Comparison of ENCODE assay signal across 12 mouse cellular contexts in genomic region chr12:8443917-8444453, GRCm38 (mm10). TPM values are rescaled to one million over a fixed set of nuclear protein-coding genes. Genes with fewer than 3 reads are reported as not detected.
DNase-seq lines count a peak whose midpoint lies in the region; ATAC-seq lines count a peak whose summit lies in the region.
"Had no signal": no experiment of that assay in that cellular context is flagged by ENCODE, and none has a peak within 500 bp of the region (broad histone marks: within the 10 kb centered on the region; RNA-seq: fewer than 3 reads in every experiment).

No protein-coding gene starts in this region.

- no peaks in the 10 kb centered on the region for H3K27me3 ChIP-seq in neural tube, embryonic 15.5 days (replicated peaks)
- H3K27me3 ChIP-seq: liver, embryonic 13.5 days; Patski had no signal

- no peak overlapping the region for H3K4me2 ChIP-seq in neural tube, embryonic 15.5 days
- H3K4me2 ChIP-seq: hindbrain, embryonic 13.5 days; liver, embryonic 13.5 days had no signal

- H3K27ac ChIP-seq in neural tube, embryonic 15.5 days (replicated peaks) = no peak overlapping the region
- H3K27ac ChIP-seq: hindbrain, embryonic 13.5 days; liver, embryonic 13.5 days had no signal

- peak; percentile 99 for DNase-seq in heart, adult 11 months
- no peak for DNase-seq in heart, postnatal 4 days
- peak; percentile 29 for DNase-seq in lung, postnatal 36 days
- DNase-seq in lung, adult 18-20 months = no peak
- peak; percentile 72 for DNase-seq in kidney, adult 9 months
- no peak for DNase-seq in cerebellum, adult 18-20 months
- DNase-seq: cerebellum, adult 11-12 months; liver, embryonic 13.5 days; thymus, adult 2 months had no signal

- no peak overlapping the region for H3K4me3 ChIP-seq in neural tube, embryonic 15.5 days (replicated peaks)
- H3K4me3 ChIP-seq: hindbrain, embryonic 13.5 days; liver, embryonic 13.5 days had no signal

- no peak for ATAC-seq in neural tube, embryonic 15.5 days (ENCODE audit: low FRiP score)
- ATAC-seq: Patski had no signal

- no peak overlapping the region for H3K9ac ChIP-seq in neural tube, embryonic 15.5 days (replicated peaks)
- H3K9ac ChIP-seq: hindbrain, embryonic 13.5 days; liver, embryonic 13.5 days had no signal

- no peaks in the 10 kb centered on the region for H3K36me3 ChIP-seq in neural tube, embryonic 15.5 days
- H3K36me3 ChIP-seq: hindbrain, embryonic 13.5 days; liver, embryonic 13.5 days had no signal

- WGBS in neural tube, embryonic 15.5 days = 80% methylated on average over 4 of the region's 4 CpGs

- H3K4me1 ChIP-seq in neural tube, embryonic 15.5 days = no peaks in the 10 kb centered on the region
- H3K4me1 ChIP-seq: hindbrain, embryonic 13.5 days had no signal

- no peaks in the 10 kb centered on the region for H3K9me3 ChIP-seq in neural tube, embryonic 15.5 days (replicated peaks)
- H3K9me3 ChIP-seq: hindbrain, embryonic 13.5 days; liver, embryonic 13.5 days had no signal

RNA-seq across cellular contexts. Expression of gene Rhob, which starts 55.8 kb away (rescaled TPM):
- total RNA-seq in heart, postnatal 4 days (2021) = 100 to 1,000 TPM; 124 to 128 TPM
- polyA plus RNA-seq in neural tube, embryonic 15.5 days (2015; fragmentation: Nextera tagmentation; extraction: Ambion mirVana) = 77.0 and 91.1 TPM in 2 replicates

Comparison
In these comparisons a context has a peak if more than half of its experiments do, and no peak if none do; other contexts are left out.
1. DNase-seq: peak in heart, adult 11 months (single experiment), lung, postnatal 36 days (single experiment) and kidney, adult 9 months (single experiment); none in heart, postnatal 4 days (single experiment), lung, adult 18-20 months (0 of 2) and cerebellum, adult 18-20 months (0 of 2).